27 mouse cellular contexts compared by ENCODE assay signal in genomic region chr8:86555564-86555963, GRCm38 (mm10). TPM values are rescaled to one million over a fixed set of nuclear protein-coding genes. Genes with fewer than 3 reads are reported as not detected.
"Had no signal": no experiment of that assay in that cellular context is flagged by ENCODE, and none has a peak within 500 bp of the region (broad histone marks: within the 10 kb centered on the region; RNA-seq: fewer than 3 reads in every experiment).

No protein-coding gene starts in this region.

- H3K27ac ChIP-seq: heart, embryonic 10.5 days; hindbrain, embryonic 13.5 days; hindbrain, embryonic 15.5 days; hindbrain, postnatal 0 days; kidney, embryonic 15.5 days; kidney, postnatal 0 days; limb, embryonic 13.5 days; limb, embryonic 15.5 days; liver, embryonic 12.5 days; liver, embryonic 14.5 days had no signal

- H3K4me3 ChIP-seq: heart, embryonic 10.5 days; heart, embryonic 12.5 days; hindbrain, embryonic 13.5 days; hindbrain, embryonic 15.5 days; kidney, embryonic 15.5 days; limb, embryonic 13.5 days; limb, embryonic 15.5 days; liver, embryonic 12.5 days had no signal

- ATAC-seq: hindbrain, postnatal 0 days; intestine, embryonic 16.5 days; liver, embryonic 12.5 days had no signal

- H3K27me3 ChIP-seq: heart, embryonic 12.5 days; hindbrain, embryonic 13.5 days; hindbrain, embryonic 15.5 days; kidney, embryonic 15.5 days; limb, embryonic 13.5 days; limb, embryonic 15.5 days; liver, embryonic 12.5 days had no signal

- DNase-seq: gastrocnemius, postnatal 14 days; gastrocnemius, postnatal 36 days; heart, adult 18-20 months; heart, postnatal 10 days; kidney, adult 11 months; kidney, adult 2 months; kidney, adult 9 months; kidney, postnatal 14 days; kidney, postnatal 36 days; layer of hippocampus, adult 9-11 months; layer of hippocampus, postnatal 36 days; left cerebral cortex, postnatal 4 days had no signal

- H3K4me1 ChIP-seq: heart, embryonic 10.5 days; heart, embryonic 12.5 days; hindbrain, embryonic 13.5 days; hindbrain, embryonic 15.5 days; kidney, embryonic 15.5 days; limb, embryonic 13.5 days; liver, embryonic 12.5 days had no signal

RNA-seq across cellular contexts. Expression of gene Abcc12, which starts 24.9 kb away (rescaled TPM):
- polyA plus RNA-seq: heart, embryonic 10.5 days; heart, embryonic 12.5 days; heart, embryonic 14.5 days; hindbrain, embryonic 11.5 days; liver, embryonic 12.5 days; liver, embryonic 16.5 days had no signal
